Mouse (Mus musculus): ENCODE measurements at regions not wholly inside any gene's neighbourhood (a gene's known extent, or its start where the extent isn't known, plus 50 kb on each side); places are given as distances from the start of the nearest gene placed in this dataset.

GRCm38 (mm10) chr9:31657612-31658011 lies 193.3 kb upstream of the Tmem45b start:
- TF ChIP-seq CTCF (IDR thresholded peaks at IDR 0.05; ENCODE audit: borderline replicate concordance, control insufficient read depth, extremely low read depth, insufficient read depth, low read length, poor library complexity) (no peak), POLR2A (IDR thresholded peaks at IDR 0.05; ENCODE audit: control insufficient read depth, extremely low read depth, insufficient read depth, low read length, poor library complexity) (no peak)
